Mouse (Mus musculus) skeletal muscle tissue, adult 2 months (tissue): ENCODE results near the gene Acot6.

Experiments used
- DNase-seq: peaks from one replicate; pipeline ENCODE4 v3.0.0-alpha.2; 2012; ENCODE audit warnings: low read depth, low spot score

The Acot6 gene

DNA sequence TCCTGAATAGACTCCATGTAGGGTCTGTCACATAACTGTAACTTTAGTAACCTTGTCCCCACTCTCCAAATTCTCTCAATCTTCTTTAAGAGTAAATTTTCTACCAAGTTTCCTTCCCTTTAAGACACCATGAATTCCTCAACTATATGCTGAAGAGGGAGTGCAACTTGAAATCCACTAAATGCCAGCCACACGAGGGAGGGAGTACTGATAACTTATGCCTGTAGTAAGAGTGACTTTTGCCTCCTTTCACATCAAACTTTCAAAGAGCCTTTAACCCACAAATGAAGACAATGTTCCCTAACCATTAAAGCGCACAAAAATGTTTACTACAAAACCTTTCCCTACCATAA lies 1.0 kb downstream of the Acot6 start:
- DNase-seq, result no peak

DNA sequence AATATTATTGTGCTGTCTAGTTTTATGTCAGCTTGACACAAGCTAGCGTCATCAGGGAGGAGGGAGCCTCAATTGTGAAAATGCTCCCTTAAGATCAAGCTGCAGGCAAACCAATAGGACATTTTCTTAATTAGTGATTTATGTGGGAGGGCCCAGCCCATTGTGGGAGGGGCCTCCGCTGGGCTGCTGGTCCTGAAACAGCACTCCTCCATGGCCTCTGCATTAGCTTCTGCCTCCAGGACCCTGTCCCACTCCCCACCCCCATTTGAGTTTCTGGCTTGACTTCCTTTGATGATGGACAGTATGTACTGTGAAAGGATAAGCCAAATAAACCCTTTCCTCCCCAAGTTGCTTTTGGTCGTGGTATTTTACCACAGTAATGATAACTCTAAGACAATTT lies 6.6 kb downstream of the Acot6 start:
- no peak for DNase-seq

- DNase-seq, result no peak
These were observed 7.2 kb downstream of the Acot6 start for GRCm38 (mm10) chr12:84107692-84108091.

DNA sequence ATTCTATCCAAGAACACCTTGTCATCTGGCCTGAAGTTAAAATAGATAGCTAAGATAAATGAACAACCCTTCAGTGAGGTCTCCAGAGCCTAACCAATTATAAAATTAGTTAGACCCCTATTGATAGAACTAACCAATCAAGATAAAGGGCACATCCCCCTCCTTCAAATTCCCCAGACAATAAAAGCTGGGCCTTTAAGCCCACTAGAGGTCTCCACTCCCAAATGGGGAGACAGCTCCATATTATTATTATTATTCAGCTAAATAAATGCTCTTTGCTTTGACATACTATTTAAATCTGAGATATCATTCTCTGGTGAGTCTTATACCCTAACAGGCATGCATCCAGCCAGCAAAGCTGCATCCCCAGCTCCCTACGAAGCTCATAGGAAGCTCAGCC lies 9.5 kb downstream of the Acot6 start:
- no peak for DNase-seq

- DNase-seq, result no peak
These were observed 10.4 kb downstream of the Acot6 start for GRCm38 (mm10) chr12:84110814-84111213.

DNA sequence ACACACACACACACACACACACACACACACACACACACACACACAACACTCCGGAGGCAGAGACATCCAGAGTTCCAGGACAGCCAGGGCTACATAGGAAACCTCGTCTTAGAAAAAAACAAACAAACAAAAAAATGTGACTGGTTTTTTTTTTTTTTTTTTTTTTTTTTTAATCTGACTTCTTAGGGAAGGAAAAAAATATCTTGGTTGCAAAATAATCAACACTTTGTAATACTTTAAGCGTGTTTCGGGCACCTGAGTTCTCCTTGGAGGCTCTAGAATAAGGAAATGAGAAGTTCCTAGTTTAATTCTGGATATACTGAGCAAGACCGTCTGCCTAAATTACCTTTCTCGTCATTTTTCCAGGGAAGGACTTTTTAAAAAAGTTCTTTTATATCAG lies 13.2 kb downstream of the Acot6 start:
- DNase-seq, result no peak

DNA sequence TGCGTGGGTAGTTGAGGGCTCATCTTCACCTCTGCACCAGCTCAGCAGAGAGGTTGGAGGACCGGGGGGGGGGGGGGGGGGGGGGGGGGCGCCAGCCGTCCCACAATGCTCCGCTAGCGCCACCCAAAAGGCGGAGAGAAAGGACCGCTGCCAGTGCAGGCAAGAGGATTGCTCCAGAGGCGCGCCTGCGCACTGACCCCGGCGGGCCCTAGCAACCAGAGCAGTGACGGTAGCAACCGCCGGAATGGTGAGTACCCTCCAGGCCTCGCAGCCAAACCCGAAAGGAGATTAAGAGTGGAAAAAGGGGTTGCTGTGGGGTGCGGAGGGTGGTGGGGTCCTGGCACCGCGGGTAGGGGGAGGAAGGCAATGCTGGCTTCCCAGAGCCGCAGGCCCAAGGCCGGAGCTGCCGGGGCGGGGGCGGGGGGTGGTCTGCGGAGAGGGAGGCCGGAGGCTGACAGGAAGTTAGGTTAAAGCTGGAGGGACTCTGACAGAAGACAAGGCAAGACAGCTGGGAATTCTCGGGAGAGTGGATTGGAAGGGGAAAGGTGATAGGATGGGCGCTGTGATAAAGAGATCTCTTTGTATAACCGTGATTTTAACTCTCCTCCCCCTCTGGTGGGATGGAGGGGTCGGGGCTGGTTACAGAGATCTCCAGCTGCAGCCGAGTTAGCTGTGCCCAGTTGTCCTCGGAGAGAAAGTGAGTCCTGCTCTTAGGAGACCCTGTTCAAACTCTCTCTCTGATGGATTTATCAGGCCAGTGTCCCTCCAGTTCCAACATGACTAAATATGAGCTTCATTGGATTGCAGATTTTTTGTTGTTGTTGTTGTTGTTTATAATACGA lies 13.9 kb downstream of the Acot6 start, which contains the start of gene Dnal1:
Dnal1 (plus strand) TSS at position 214 of the 842 bp plus-strand sequence.
- peak; percentile 90 for DNase-seq

- DNase-seq, result no peak
These were observed 19.1 kb downstream of the Acot6 start for GRCm38 (mm10) chr12:84119584-84119983.

DNA sequence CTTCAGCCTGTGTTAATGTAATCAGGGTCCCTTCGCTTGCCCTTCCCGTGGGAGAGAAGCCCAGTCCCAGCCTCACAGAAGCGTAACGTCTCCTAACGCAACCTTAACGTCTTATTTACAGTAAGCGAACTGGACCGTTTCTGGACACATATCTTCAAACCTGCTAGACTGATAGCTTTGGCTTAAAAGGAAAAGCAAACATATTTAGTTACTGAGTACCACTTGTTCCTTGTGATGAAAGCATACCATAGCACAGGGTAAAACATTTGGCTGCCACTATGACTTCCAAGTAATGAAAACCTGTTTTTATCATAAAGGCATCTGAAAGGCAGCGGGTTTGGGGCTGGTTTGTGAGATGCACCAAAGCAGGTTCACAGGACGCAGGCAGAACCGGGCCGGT lies 25.4 kb downstream of the Acot6 start:
- DNase-seq, result no peak

DNA sequence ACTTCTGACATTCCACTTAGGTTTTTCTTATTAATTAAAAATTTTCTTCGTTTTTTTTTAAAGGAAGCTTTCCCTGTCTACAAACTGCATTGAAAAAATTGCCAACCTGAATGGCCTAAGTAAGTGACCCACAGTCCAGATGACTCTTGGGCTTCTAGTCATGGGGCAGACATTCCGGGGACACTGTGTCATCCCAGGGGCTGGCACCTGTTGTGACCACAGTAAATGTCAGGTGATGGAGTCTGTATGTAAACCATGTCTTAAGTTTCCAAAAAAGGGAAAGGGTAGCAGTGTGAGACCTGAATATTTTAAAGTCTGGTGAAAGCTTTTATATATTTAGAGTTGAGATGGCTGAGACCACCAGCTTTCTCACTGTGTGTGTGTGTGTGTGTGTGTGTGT lies 26.4 kb downstream of the Acot6 start:
- no peak for DNase-seq

GRCm38 (mm10) chr12:84128576-84128975 lies 28.1 kb downstream of the Acot6 start:
- no peak for DNase-seq

- DNase-seq, result no peak
These were observed 29.5 kb downstream of the Acot6 start for GRCm38 (mm10) chr12:84129931-84130330.

GRCm38 (mm10) chr12:84132265-84132664 lies 31.8 kb downstream of the Acot6 start:
- no peak for DNase-seq

- no peak for DNase-seq
These were observed 36.7 kb downstream of the Acot6 start for GRCm38 (mm10) chr12:84137131-84137530.

GRCm38 (mm10) chr12:84140135-84140534 lies 39.7 kb downstream of the Acot6 start:
- no peak for DNase-seq

- no peak for DNase-seq
These were observed 40.8 kb downstream of the Acot6 start for GRCm38 (mm10) chr12:84141271-84141670.

DNA sequence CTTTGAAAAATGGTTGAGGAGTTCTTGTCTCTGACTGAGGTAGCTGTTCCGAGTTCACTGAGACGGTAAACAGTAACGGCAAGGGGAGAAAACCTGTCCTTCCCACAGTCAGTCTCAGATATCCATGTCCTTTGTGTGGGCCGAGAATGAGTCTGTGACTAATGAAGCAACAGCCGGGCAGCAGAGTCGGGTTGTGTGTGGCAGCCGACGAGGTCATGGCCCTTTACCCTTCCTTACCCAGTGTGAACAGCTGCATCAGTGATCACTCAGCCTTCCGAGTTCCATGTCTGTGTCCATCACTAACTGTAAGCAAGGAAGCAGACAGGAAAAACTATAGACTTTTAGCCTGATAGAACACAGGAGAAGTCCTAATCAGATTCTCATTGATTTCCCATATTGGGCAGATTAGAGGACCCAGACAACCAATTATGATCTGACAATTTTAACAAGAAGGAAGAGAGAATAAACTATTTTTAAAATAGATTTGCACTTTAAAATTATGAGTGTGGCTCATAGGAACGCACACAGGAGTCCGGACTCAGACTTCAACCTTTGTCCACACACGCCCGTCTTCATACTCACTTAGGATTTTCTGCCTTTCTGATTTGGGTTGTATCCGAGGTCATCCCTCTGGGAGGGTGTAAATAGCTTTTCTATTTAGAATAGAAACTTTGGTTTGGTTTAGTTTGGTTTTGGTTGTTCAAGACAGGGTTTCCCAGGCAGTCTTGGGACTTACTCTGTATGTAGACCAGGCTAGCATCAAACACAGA lies 42.0 kb downstream of the Acot6 start:
- no peak for DNase-seq

GRCm38 (mm10) chr12:84147954-84148621 lies 47.6 kb downstream of the Acot6 start, which contains the start of gene Pnma1:
Pnma1 (minus strand) TSS chr12:84148489.
- peak; percentile 34 for DNase-seq

GRCm38 (mm10) chr12:84148622-84149012 lies 48.2 kb downstream of the Acot6 start:
- no peak for DNase-seq

DNA sequence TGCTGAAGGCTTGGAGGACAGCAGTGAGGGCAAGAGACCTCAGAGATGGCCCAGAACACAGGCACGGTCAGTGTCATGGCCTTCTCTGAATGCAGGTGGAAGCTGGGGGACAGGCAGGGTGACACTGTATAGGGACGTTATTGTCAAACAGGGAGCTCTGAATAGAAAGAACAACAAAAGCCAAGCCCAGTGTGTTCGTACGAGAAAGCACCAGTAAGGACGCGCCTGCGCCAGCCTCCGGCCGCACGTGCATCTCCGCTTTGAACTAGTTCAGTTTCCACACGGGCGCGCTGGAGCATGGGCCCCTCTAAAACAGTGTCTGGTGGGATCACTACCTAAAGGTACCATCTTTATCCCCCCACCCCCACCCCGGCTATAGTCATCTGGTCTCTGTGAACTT lies 49.5 kb downstream of the Acot6 start:
- DNase-seq, result no peak

DNA sequence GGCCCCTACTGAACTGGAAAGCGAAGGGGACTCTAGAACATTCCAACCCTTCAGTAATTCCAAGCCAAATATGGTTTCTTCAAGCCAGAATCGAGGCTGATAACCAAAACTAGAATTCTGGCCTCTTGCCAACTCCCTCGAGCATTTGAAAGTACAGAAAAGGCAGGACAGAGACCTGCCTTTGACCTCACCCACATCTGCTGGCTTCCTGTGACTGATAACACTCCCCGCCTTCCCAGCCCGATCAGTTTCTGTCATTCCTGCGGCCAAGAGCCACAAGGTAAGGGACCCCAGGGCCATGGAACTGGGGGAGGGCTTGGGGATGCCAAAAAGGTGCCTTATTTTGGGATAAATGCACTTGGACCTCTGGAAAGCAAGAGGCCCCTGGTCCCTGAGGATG lies 50.5 kb downstream of the Acot6 start:
- peak; percentile 47 for DNase-seq

DNA sequence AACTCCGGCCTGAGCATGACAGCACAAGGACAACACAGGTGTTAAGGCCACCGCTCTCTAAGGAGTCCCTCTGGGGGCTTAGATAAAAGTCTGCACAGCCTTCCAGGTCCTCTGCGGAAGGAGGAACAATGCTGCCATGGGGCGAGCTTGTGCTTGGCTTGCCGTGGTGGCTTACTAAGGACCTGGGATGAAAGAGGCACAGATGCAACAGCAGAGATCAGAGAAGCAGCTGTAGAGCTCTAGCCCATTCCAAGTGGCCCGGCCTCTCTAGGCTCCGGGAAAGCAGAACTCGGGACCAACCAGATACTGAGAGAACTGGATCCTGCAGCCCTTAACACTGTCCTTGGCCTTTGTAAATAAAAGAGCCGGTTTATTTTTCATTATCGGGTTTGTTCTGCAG lies 51.5 kb downstream of the Acot6 start:
- no peak for DNase-seq
